Mouse (Mus musculus): ENCODE data around the gene Wrb. TPM values are rescaled to one million over a fixed set of nuclear protein-coding genes. Genes with fewer than 3 reads are reported as not detected.
A peak's percentile ranks its signal among the peaks of the same experiment; 100 is the strongest.

The Wrb gene
- polyA plus RNA-seq, 1 experiment from 2014 or later, result 128 TPM

- no peak overlapping the region for H3K27ac ChIP-seq (ENCODE audit: low read depth, low read length)
- no peak overlapping the region for H3K4me2 ChIP-seq
- 80% methylated on average over 4 of the region's 4 CpGs for WGBS
- no peaks in the 10 kb centered on the region for H3K9me3 ChIP-seq (ENCODE audit: control insufficient read depth, low read length)
- no peak for ATAC-seq (ENCODE audit: low FRiP score)
- H3K9ac ChIP-seq (ENCODE audit: low read length), result no peak overlapping the region
- DNase-seq (ENCODE audit: low spot score, missing footprints), result no peak
- H3K36me3 ChIP-seq (ENCODE audit: control insufficient read depth, insufficient read depth, low read length), result no peaks in the 10 kb centered on the region
- H3K27me3 ChIP-seq (ENCODE audit: control insufficient read depth, insufficient read depth, low read length), result no peaks in the 10 kb centered on the region
- H3K4me3 ChIP-seq (ENCODE audit: low read depth, low read length), result no peak overlapping the region
- H3K4me1 ChIP-seq (ENCODE audit: control insufficient read depth, insufficient read depth, low read length), result no peaks in the 10 kb centered on the region
Measured at GRCm38 (mm10) chr16:96165723-96166264, 20.6 kb downstream of the Wrb start.

DNA sequence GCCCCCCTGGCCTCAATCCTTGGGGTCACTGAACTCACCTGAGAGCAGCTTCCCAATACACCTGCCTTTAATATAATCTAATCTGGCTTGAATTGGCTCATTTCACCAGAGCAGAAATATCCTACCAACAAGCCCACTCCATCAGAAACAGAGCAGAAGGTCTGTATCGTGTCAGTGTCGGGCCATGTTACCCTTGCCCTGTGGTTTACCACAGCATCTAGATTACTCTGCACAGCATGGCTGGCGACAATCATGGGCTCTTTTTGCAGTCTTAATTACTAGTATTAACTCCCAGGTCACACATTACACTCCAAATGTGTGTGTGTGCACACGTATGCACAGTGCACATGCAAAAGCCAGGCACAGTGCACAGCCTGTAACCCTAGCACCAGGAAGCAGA is 23.6 kb downstream of the Wrb start:
- WGBS, result 87% methylated on average over 4 of the region's 4 CpGs
- no peaks in the 10 kb centered on the region for H3K36me3 ChIP-seq (ENCODE audit: control insufficient read depth, insufficient read depth, low read length)
- no peak for ATAC-seq (ENCODE audit: low FRiP score)

DNA sequence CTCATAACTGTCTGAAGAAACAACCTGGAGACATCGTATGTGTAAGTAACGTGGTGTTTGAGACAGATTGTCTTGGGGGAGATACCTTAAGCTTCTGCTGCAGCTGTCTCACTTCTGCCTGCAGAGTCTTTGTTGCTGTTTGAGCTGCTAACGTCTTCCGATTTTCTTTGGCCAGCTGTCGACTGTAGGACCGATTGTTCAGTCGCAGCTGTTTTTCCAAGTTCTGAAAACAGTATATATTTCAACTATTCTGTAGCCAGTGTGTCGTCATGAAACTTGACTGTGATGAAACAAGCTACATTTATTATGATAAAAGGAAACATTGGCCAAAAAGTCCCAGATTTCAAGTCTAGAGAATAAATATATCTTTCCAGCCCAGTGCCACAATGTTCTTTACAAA is 28.4 kb downstream of the Wrb start:
- H3K9ac ChIP-seq (ENCODE audit: low read length), result no peak overlapping the region
- H3K4me2 ChIP-seq, result no peak overlapping the region
- H3K27me3 ChIP-seq (ENCODE audit: control insufficient read depth, insufficient read depth, low read length), result no peaks in the 10 kb centered on the region
- no peaks in the 10 kb centered on the region for H3K9me3 ChIP-seq (ENCODE audit: control insufficient read depth, low read length)
- H3K4me3 ChIP-seq (ENCODE audit: low read depth, low read length), result no peak overlapping the region
- DNase-seq (ENCODE audit: low spot score, missing footprints) (no peak), ATAC-seq (ENCODE audit: low FRiP score) (no peak)
- WGBS, result 84% methylated on average over 8 of the region's 8 CpGs
- H3K36me3 ChIP-seq (ENCODE audit: control insufficient read depth, insufficient read depth, low read length), result no peaks in the 10 kb centered on the region
- no peaks in the 10 kb centered on the region for H3K4me1 ChIP-seq (ENCODE audit: control insufficient read depth, insufficient read depth, low read length)
- no peak overlapping the region for H3K27ac ChIP-seq (ENCODE audit: low read depth, low read length)

More for the DNA sequence above, 23.6 kb downstream of the Wrb start:
- H3K4me3 ChIP-seq (ENCODE audit: low read depth, low read length), result no peak overlapping the region
- DNase-seq (ENCODE audit: low spot score, missing footprints), result no peak
- no peaks in the 10 kb centered on the region for H3K27me3 ChIP-seq (ENCODE audit: control insufficient read depth, insufficient read depth, low read length)
- H3K9me3 ChIP-seq (ENCODE audit: control insufficient read depth, low read length), result no peaks in the 10 kb centered on the region
- no peak overlapping the region for H3K4me2 ChIP-seq
- H3K27ac ChIP-seq (ENCODE audit: low read depth, low read length), result no peak overlapping the region
- no peaks in the 10 kb centered on the region for H3K4me1 ChIP-seq (ENCODE audit: control insufficient read depth, insufficient read depth, low read length)
- H3K9ac ChIP-seq (ENCODE audit: low read length), result no peak overlapping the region

DNA sequence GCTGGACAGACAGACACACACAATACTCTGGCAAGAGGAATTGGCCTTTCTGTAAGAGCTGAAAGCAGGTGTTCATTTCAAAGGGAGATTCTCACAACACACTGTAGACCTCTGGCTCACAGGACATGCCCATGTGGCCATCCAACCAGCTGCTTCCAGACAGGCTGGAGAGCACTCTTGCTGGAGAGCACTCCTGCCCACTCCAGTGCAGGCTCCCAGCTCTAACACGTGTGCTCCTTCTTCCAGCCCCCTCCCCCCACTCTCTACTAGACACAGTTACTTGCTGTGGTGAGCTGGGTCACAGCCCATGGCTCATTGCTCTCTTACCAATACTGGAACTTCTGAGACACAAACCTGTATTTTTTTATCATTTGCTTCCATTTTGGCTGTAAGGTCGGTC is 30.2 kb downstream of the Wrb start:
- no peak overlapping the region for H3K9ac ChIP-seq (ENCODE audit: low read length)
- no peaks in the 10 kb centered on the region for H3K36me3 ChIP-seq (ENCODE audit: control insufficient read depth, insufficient read depth, low read length)
- ATAC-seq (ENCODE audit: low FRiP score) (no peak), DNase-seq (ENCODE audit: low spot score, missing footprints) (no peak)
- no peaks in the 10 kb centered on the region for H3K9me3 ChIP-seq (ENCODE audit: control insufficient read depth, low read length)
- no peaks in the 10 kb centered on the region for H3K27me3 ChIP-seq (ENCODE audit: control insufficient read depth, insufficient read depth, low read length)
- H3K4me3 ChIP-seq (ENCODE audit: low read depth, low read length), result no peak overlapping the region
- H3K27ac ChIP-seq (ENCODE audit: low read depth, low read length), result no peak overlapping the region
- no peaks in the 10 kb centered on the region for H3K4me1 ChIP-seq (ENCODE audit: control insufficient read depth, insufficient read depth, low read length)
- no peak overlapping the region for H3K4me2 ChIP-seq
- 39% methylated on average over 2 of the region's 2 CpGs for WGBS

DNA sequence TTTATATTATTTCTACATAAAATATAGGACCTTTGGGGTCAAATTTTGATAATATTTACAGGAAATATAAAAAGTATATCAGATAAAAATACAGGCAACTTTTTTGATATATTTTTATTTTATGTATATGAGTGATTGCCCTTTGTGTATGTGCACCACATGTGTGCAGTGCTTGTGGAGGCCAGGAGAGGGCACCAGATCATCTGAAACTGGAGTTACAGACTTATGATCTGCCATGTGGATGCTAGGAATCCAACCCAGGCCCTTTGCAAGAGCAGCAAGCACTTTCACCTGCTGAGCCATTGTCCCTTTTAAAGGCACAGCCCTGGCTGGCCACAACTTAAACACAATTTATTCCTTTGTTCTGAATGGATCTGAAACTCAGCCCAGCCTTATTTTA is 33.9 kb downstream of the Wrb start:
- Histone ChIP-seq H3K4me2 (no peak overlapping the region), H3K4me1 (ENCODE audit: control insufficient read depth, insufficient read depth, low read length) (no peaks in the 10 kb centered on the region), H3K9me3 (ENCODE audit: control insufficient read depth, low read length) (no peaks in the 10 kb centered on the region), H3K9ac (ENCODE audit: low read length) (no peak overlapping the region), H3K36me3 (ENCODE audit: control insufficient read depth, insufficient read depth, low read length) (no peaks in the 10 kb centered on the region), H3K27ac (ENCODE audit: low read depth, low read length) (no peak overlapping the region), H3K27me3 (ENCODE audit: control insufficient read depth, insufficient read depth, low read length) (no peaks in the 10 kb centered on the region), H3K4me3 (ENCODE audit: low read depth, low read length) (no peak overlapping the region)
- DNase-seq (ENCODE audit: low spot score, missing footprints) (no peak), ATAC-seq (ENCODE audit: low FRiP score) (no peak)

GRCm38 (mm10) chr16:96187619-96188018 is 42.4 kb downstream of the Wrb start:
- no peak for DNase-seq (ENCODE audit: low spot score, missing footprints)
- H3K27ac ChIP-seq (ENCODE audit: low read depth, low read length), result no peak overlapping the region
- no peaks in the 10 kb centered on the region for H3K9me3 ChIP-seq (ENCODE audit: control insufficient read depth, low read length)
- no peak overlapping the region for H3K9ac ChIP-seq (ENCODE audit: low read length)
- H3K27me3 ChIP-seq (ENCODE audit: control insufficient read depth, insufficient read depth, low read length), result no peaks in the 10 kb centered on the region
- H3K4me1 ChIP-seq (ENCODE audit: control insufficient read depth, insufficient read depth, low read length), result peaks cover 5% of the 10 kb centered on the region; the same call in 1 of the 2 replicates
- H3K4me2 ChIP-seq, result no peak overlapping the region
- H3K36me3 ChIP-seq (ENCODE audit: control insufficient read depth, insufficient read depth, low read length), result no peaks in the 10 kb centered on the region
- ATAC-seq (ENCODE audit: low FRiP score), result no peak
- H3K4me3 ChIP-seq (ENCODE audit: low read depth, low read length), result no peak overlapping the region
- 86% methylated on average over 5 of the region's 5 CpGs for WGBS

DNA sequence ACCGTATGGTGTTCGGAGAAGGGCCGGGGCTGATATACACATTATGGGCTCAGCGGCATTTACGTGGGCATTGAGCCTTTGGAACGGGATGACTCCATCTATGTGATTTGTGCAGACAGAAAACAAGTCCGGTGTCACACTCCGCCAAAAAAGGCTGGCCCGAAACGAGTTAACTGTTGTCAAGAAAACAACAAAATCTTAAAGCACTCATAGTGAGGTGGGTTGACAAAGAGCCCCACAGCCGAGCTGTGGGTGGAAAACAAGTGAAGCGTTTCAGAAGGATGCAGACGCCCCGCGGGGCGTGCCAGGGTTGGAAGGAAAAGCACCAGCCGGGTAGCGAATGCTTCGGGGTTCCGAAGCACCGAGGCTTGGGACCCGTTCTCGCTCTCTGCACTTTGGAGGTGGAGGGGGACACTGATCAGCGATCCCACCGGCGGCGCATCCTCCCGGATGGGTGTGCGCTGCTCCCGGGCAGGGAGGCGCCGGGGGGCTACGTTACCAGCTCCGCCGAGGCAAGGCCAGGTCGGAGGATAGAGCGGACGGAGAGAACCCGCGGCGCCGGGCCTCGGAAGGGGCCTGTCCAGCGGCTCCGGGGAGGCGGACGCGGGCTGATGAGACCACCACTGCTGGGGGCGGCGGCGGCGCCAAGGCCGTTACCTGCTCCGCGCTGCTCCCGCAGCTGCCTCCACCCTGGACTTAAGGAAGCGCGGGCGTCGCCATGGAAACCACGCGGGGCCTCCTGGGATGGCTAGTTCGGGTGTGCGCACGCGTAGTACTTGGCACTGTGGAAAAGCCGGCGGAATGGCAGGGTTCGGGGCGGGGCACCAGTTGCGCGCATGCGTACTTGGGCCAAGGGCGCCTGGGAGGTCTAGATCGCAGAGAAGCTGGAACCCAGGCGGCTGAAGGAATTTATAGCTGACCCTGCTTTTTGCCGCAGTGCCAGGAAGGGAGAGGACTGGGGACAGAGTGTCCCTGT is 46.6 kb downstream of the Wrb start, which contains the start of gene Lca5l:
Gene Lca5l (minus strand): TSS at position 741 of the 976 bp plus-strand sequence.
- peak within 1 kb of the TSS; percentile 69 for H3K4me2 ChIP-seq
- H3K9me3 ChIP-seq (ENCODE audit: control insufficient read depth, low read length), result no peaks in the 10 kb centered on the region
- H3K9ac ChIP-seq (ENCODE audit: low read length), result peak within 1 kb of the TSS; percentile 86
- 1% methylated on average over 77 of the region's 77 CpGs for WGBS
- DNase-seq (ENCODE audit: low spot score, missing footprints) (peak; percentile 100), ATAC-seq (ENCODE audit: low FRiP score) (peak; percentile 98)
- H3K27me3 ChIP-seq (ENCODE audit: control insufficient read depth, insufficient read depth, low read length), result no peaks in the 10 kb centered on the region
- H3K4me3 ChIP-seq (ENCODE audit: low read depth, low read length), result peak within 1 kb of the TSS; percentile 85
- no peaks in the 10 kb centered on the region for H3K36me3 ChIP-seq (ENCODE audit: control insufficient read depth, insufficient read depth, low read length)
- no peak within 1 kb of the TSS; the same call in 1 of the 2 replicates for H3K27ac ChIP-seq (ENCODE audit: low read depth, low read length)
- H3K4me1 ChIP-seq (ENCODE audit: control insufficient read depth, insufficient read depth, low read length), result peaks cover 5% of the 10 kb centered on the region; the same call in 1 of the 2 replicates

- peak within 1 kb of the TSS; percentile 7; the same call in 1 of the 2 replicates for H3K4me3 ChIP-seq (ENCODE audit: low read depth, low read length)
- DNase-seq (ENCODE audit: low spot score, missing footprints) (peak; percentile 93), ATAC-seq (ENCODE audit: low FRiP score) (peak; percentile 79; the same call in 1 of the 2 replicates)
- no peaks in the 10 kb centered on the region for H3K9me3 ChIP-seq (ENCODE audit: control insufficient read depth, low read length)
- no peak within 1 kb of the TSS for H3K27ac ChIP-seq (ENCODE audit: low read depth, low read length)
- peak within 1 kb of the TSS; percentile 41 for H3K9ac ChIP-seq (ENCODE audit: low read length)
- H3K4me2 ChIP-seq, result peak within 1 kb of the TSS; percentile 42
- 9% methylated on average over 20 of the region's 20 CpGs for WGBS
- no peaks in the 10 kb centered on the region for H3K27me3 ChIP-seq (ENCODE audit: control insufficient read depth, insufficient read depth, low read length)
- no peaks in the 10 kb centered on the region for H3K36me3 ChIP-seq (ENCODE audit: control insufficient read depth, insufficient read depth, low read length)
- H3K4me1 ChIP-seq (ENCODE audit: control insufficient read depth, insufficient read depth, low read length), result no peaks in the 10 kb centered on the region; the same call in 1 of the 2 replicates
Measured at GRCm38 (mm10) chr16:96199913-96200701, 54.9 kb downstream of the Wrb start, which contains the start of gene Sh3bgr. Gene Sh3bgr, plus strand, starts transcription at chr16:96200450.
